Mouse (Mus musculus): ENCODE data around the gene Ift88.

The Ift88 gene

GRCm38 (mm10) chr14:57532577-57532976 lies 108.7 kb downstream of the Ift88 start:
- DNase-seq (ENCODE audit: low spot score in 2 of 2), result no peak

- no peak for DNase-seq (ENCODE audit: low spot score in 2 of 2)
These were observed 109.4 kb downstream of the Ift88 start for GRCm38 (mm10) chr14:57533214-57533613.

- no peak for DNase-seq (ENCODE audit: low spot score in 2 of 2)
These were observed 110.0 kb downstream of the Ift88 start for GRCm38 (mm10) chr14:57533841-57534240.

- no peak for DNase-seq (ENCODE audit: low spot score in 2 of 2)
These were observed 110.5 kb downstream of the Ift88 start for GRCm38 (mm10) chr14:57534346-57534745.

GRCm38 (mm10) chr14:57534961-57535360 lies 111.1 kb downstream of the Ift88 start:
- DNase-seq (ENCODE audit: low spot score in 2 of 2), result no peak

- DNase-seq (ENCODE audit: low spot score in 2 of 2), result no peak
These were observed 111.8 kb downstream of the Ift88 start for GRCm38 (mm10) chr14:57535646-57536045.

- no peak for DNase-seq (ENCODE audit: low spot score in 2 of 2)
These were observed 113.0 kb downstream of the Ift88 start for GRCm38 (mm10) chr14:57536820-57537219.

GRCm38 (mm10) chr14:57537261-57538015 lies 113.6 kb downstream of the Ift88 start:
- DNase-seq (ENCODE audit: low spot score in 2 of 2), result peak; percentile 12 to 19

- no peak for DNase-seq (ENCODE audit: low spot score in 2 of 2)
These were observed 116.8 kb downstream of the Ift88 start for GRCm38 (mm10) chr14:57540683-57541082.

- peak in 1 of 2 experiments; percentile 14 for DNase-seq (ENCODE audit: low spot score in 2 of 2)
These were observed 118.4 kb downstream of the Ift88 start for GRCm38 (mm10) chr14:57542231-57542630.

GRCm38 (mm10) chr14:57543420-57544039 lies 119.7 kb downstream of the Ift88 start:
- DNase-seq (ENCODE audit: low spot score in 2 of 2), result no peak

GRCm38 (mm10) chr14:57545526-57545925 lies 121.7 kb downstream of the Ift88 start:
- DNase-seq (ENCODE audit: low spot score in 2 of 2), result no peak

GRCm38 (mm10) chr14:57546131-57546530 lies 122.3 kb downstream of the Ift88 start:
- DNase-seq (ENCODE audit: low spot score in 2 of 2), result no peak

GRCm38 (mm10) chr14:57546557-57547021 lies 122.7 kb downstream of the Ift88 start:
- DNase-seq (ENCODE audit: low spot score in 2 of 2), result no peak

GRCm38 (mm10) chr14:57547062-57547461 lies 123.2 kb downstream of the Ift88 start:
- DNase-seq (ENCODE audit: low spot score in 2 of 2), result no peak

- DNase-seq (ENCODE audit: low spot score in 2 of 2), result no peak
These were observed 129.1 kb downstream of the Ift88 start for GRCm38 (mm10) chr14:57552945-57553344.

GRCm38 (mm10) chr14:57554434-57554833 lies 130.6 kb downstream of the Ift88 start:
- DNase-seq (ENCODE audit: low spot score in 2 of 2), result no peak

- no peak for DNase-seq (ENCODE audit: low spot score in 2 of 2)
These were observed 131.7 kb downstream of the Ift88 start for GRCm38 (mm10) chr14:57555471-57556070.

GRCm38 (mm10) chr14:57556922-57557321 lies 133.1 kb downstream of the Ift88 start:
- DNase-seq (ENCODE audit: low spot score in 2 of 2), result no peak

- DNase-seq (ENCODE audit: low spot score in 2 of 2), result no peak
These were observed 141.8 kb downstream of the Ift88 start for GRCm38 (mm10) chr14:57565626-57566025.

Data from spleen, postnatal 36 days (tissue).